Mouse (Mus musculus) liver, embryonic 16.5 days (tissue): ENCODE data around the gene Flii. TPM values are rescaled to one million over a fixed set of nuclear protein-coding genes. Genes with fewer than 3 reads are reported as not detected.

ENCODE experiments used
- ATAC-seq: fragments of 200-750 bp; cut with Nextera tagmentation; 2 replicates; pipeline ENCODE4 v1.8.0; 2017; ENCODE audit warnings: low read depth, mild to moderate bottlenecking, moderate number of reproducible peaks, moderate library complexity
- H3K27ac ChIP-seq: fragments of 300-500 bp; sonication (generic); 2 replicates; pipeline ENCODE4 v1.5.1; 2014; ENCODE audit warnings: mild to moderate bottlenecking, low read length
- H3K27me3 ChIP-seq: fragments of 300-500 bp; sonication (generic); 2 replicates; pipeline ENCODE4 v1.6.1; 2014; ENCODE audit warnings: low read depth, low read length, mixed read lengths; ENCODE audit not compliant: control insufficient read depth, insufficient read depth
- H3K36me3 ChIP-seq: fragments of 300-500 bp; sonication (generic); 2 replicates; pipeline ENCODE4 v1.6.1; 2014; ENCODE audit warnings: mild to moderate bottlenecking; ENCODE audit not compliant: control insufficient read depth, insufficient read depth
- H3K4me1 ChIP-seq: fragments of 300-500 bp; sonication (generic); 2 replicates; pipeline ENCODE4 v1.6.1; 2014; ENCODE audit warnings: low read depth, low read length, mixed read lengths; ENCODE audit not compliant: control insufficient read depth
- H3K4me2 ChIP-seq: fragments of 300-500 bp; sonication (generic); 2 replicates; pipeline ENCODE4 v1.6.1; 2014; ENCODE audit warnings: low read depth, low read length, mixed read lengths
- H3K4me3 ChIP-seq: fragments of 300-500 bp; sonication (generic); 2 replicates; pipeline ENCODE4 v1.5.1; 2014; ENCODE audit warnings: low read depth, mild to moderate bottlenecking, low read length
- H3K9ac ChIP-seq: fragments of 300-500 bp; sonication (generic); 2 replicates; pipeline ENCODE4 v1.6.1; 2014; ENCODE audit warnings: low read depth, low read length
- H3K9me3 ChIP-seq: fragments of 300-500 bp; sonication (generic); replicated peaks from 2 replicates; pipeline ENCODE4 v1.6.1; 2016; ENCODE audit warnings: low read length; ENCODE audit not compliant: control insufficient read depth
- WGBS: fragments of 180-500 bp; shearing (Covaris S2); extraction: QIAGEN DNeasy Blood & Tissue Kit; methylation state at CpG from one replicate; pipeline ENCODE4 v1.1.7; 2014; ENCODE audit not compliant: insufficient replicate concordance; 5-methylcytosine and 5-hydroxymethylcytosine counted together
- polyA plus RNA-seq: library from polyadenylated mRNA; unstranded; fragments of >200 nt; fragmentation: Nextera tagmentation; extraction: Ambion mirVana; gene quantifications from 2 replicates; pipeline ENCODE4 v1.2.1, GENCODE M21; 2015

The Flii gene
- polyA plus RNA-seq, 1 experiment from 2014 or later = 29.7 TPM

GRCm38 (mm10) chr11:60709481-60710465, 17.3 kb downstream of the Flii start:
- 86% methylated on average over 45 of the region's 45 CpGs for WGBS

GRCm38 (mm10) chr11:60708631-60709030, 18.4 kb downstream of the Flii start:
- H3K27me3 ChIP-seq = no peaks in the 10 kb centered on the region
- no peak overlapping the region for H3K4me2 ChIP-seq
- 80% methylated on average over 10 of the region's 10 CpGs for WGBS
- no peak overlapping the region for H3K27ac ChIP-seq
- peaks cover 50% of the 10 kb centered on the region for H3K36me3 ChIP-seq
- H3K4me3 ChIP-seq = no peak overlapping the region
- no peaks in the 10 kb centered on the region for H3K4me1 ChIP-seq
- no peak overlapping the region for H3K9ac ChIP-seq
- ATAC-seq = no peak
- H3K9me3 ChIP-seq = no peaks in the 10 kb centered on the region

More at GRCm38 (mm10) chr11:60709481-60710465, 17.3 kb downstream of the Flii start:
- no peaks in the 10 kb centered on the region for H3K27me3 ChIP-seq
- no peak for ATAC-seq
- no peak overlapping the region for H3K4me2 ChIP-seq
- H3K4me1 ChIP-seq = no peaks in the 10 kb centered on the region
- no peak overlapping the region for H3K27ac ChIP-seq
- H3K4me3 ChIP-seq = no peak overlapping the region
- H3K9me3 ChIP-seq = no peaks in the 10 kb centered on the region
- peaks cover 54% of the 10 kb centered on the region for H3K36me3 ChIP-seq
- no peak overlapping the region for H3K9ac ChIP-seq

- no peak overlapping the region for H3K27ac ChIP-seq
- H3K4me2 ChIP-seq = no peak overlapping the region
- H3K4me3 ChIP-seq = no peak overlapping the region
- ATAC-seq = no peak
- no peaks in the 10 kb centered on the region for H3K9me3 ChIP-seq
- H3K36me3 ChIP-seq = peaks cover 43% of the 10 kb centered on the region
- H3K9ac ChIP-seq = no peak overlapping the region
- no peaks in the 10 kb centered on the region; the same call in 1 of the 2 replicates for H3K4me1 ChIP-seq
- 61% methylated on average over 3 of the region's 3 CpGs for WGBS
- no peaks in the 10 kb centered on the region for H3K27me3 ChIP-seq
Observed at GRCm38 (mm10) chr11:60707672-60708071, 19.4 kb downstream of the Flii start.

GRCm38 (mm10) chr11:60706696-60707480, 20.2 kb downstream of the Flii start:
- Histone ChIP-seq H3K9ac (no peak overlapping the region), H3K4me1 (no peaks in the 10 kb centered on the region; the same call in none of the 2 replicates), H3K4me2 (no peak overlapping the region), H3K9me3 (no peaks in the 10 kb centered on the region), H3K4me3 (no peak overlapping the region), H3K36me3 (peaks cover 37% of the 10 kb centered on the region), H3K27me3 (no peaks in the 10 kb centered on the region), H3K27ac (no peak overlapping the region)
- ATAC-seq = no peak; the same call in 1 of the 2 replicates
- WGBS = 84% methylated on average over 14 of the region's 14 CpGs

DNA sequence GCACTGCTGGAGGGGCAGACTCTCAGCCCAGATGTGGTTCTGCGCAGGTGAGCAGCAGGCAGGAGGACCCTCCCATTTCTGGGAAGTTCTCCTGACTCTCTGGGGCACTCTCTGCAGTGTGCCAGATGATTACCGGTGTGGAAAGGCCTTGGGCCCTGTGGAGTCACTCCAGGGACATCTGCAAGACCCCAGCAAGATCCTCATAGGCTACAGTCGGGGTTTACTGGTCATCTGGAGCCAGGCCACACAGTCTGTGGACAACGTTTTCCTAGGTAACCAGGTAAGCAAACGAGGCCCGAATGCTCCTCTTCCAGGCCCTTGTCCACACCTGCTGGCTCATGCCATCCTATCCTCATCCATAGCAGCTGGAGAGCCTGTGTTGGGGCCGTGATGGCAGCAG, 21.0 kb downstream of the Flii start:
- Histone ChIP-seq H3K36me3 (peaks cover 32% of the 10 kb centered on the region), H3K9me3 (no peaks in the 10 kb centered on the region), H3K9ac (no peak overlapping the region), H3K4me2 (no peak overlapping the region), H3K27me3 (no peaks in the 10 kb centered on the region), H3K4me1 (peaks cover 3% of the 10 kb centered on the region), H3K4me3 (no peak overlapping the region), H3K27ac (no peak overlapping the region)
- 76% methylated on average over 7 of the region's 7 CpGs for WGBS
- no peak for ATAC-seq

- 73% methylated on average over 3 of the region's 3 CpGs for WGBS
- Histone ChIP-seq H3K36me3 (peaks cover 27% of the 10 kb centered on the region), H3K4me2 (no peak overlapping the region)
Observed at GRCm38 (mm10) chr11:60705255-60705654, 21.8 kb downstream of the Flii start.

GRCm38 (mm10) chr11:60704023-60704880, 22.8 kb downstream of the Flii start:
- Histone ChIP-seq H3K4me1 (peaks cover 12% of the 10 kb centered on the region), H3K27me3 (no peaks in the 10 kb centered on the region), H3K9ac (no peak overlapping the region), H3K9me3 (no peaks in the 10 kb centered on the region), H3K4me3 (no peak overlapping the region), H3K4me2 (no peak overlapping the region), H3K27ac (no peak overlapping the region), H3K36me3 (peaks cover 22% of the 10 kb centered on the region)
- WGBS = 82% methylated on average over 19 of the region's 19 CpGs
- ATAC-seq = no peak

More at GRCm38 (mm10) chr11:60705255-60705654, 21.8 kb downstream of the Flii start:
- Histone ChIP-seq H3K4me1 (peaks cover 11% of the 10 kb centered on the region), H3K27me3 (no peaks in the 10 kb centered on the region), H3K9me3 (no peaks in the 10 kb centered on the region), H3K27ac (no peak overlapping the region), H3K4me3 (no peak overlapping the region), H3K9ac (no peak overlapping the region)
- no peak for ATAC-seq

DNA sequence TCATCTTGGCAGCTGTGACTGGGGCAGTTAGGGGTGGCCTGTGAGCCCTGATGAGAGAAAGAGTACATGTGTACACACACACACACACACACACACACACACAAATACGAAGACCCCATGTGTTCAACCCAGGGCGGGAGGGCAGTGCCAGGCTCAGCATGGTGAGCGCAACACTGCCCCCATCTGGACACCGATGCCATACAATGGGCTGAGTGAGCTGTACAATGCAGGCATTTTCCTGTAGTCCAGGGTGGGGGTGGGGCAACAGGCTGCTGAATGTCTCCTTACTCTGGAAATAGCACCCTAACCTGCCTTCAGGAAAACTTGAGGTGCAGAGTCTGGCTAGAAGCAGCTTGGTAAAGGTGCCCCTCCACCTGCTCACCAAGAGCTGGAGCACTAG, 23.9 kb downstream of the Flii start:
- Histone ChIP-seq H3K4me3 (no peak overlapping the region), H3K36me3 (peaks cover 20% of the 10 kb centered on the region), H3K4me2 (no peak overlapping the region), H3K9me3 (no peaks in the 10 kb centered on the region), H3K4me1 (peaks cover 21% of the 10 kb centered on the region), H3K27me3 (no peaks in the 10 kb centered on the region), H3K27ac (no peak overlapping the region), H3K9ac (no peak overlapping the region)
- no peak for ATAC-seq
- 49% methylated on average over 4 of the region's 4 CpGs for WGBS
